In the genomic region with DNA sequence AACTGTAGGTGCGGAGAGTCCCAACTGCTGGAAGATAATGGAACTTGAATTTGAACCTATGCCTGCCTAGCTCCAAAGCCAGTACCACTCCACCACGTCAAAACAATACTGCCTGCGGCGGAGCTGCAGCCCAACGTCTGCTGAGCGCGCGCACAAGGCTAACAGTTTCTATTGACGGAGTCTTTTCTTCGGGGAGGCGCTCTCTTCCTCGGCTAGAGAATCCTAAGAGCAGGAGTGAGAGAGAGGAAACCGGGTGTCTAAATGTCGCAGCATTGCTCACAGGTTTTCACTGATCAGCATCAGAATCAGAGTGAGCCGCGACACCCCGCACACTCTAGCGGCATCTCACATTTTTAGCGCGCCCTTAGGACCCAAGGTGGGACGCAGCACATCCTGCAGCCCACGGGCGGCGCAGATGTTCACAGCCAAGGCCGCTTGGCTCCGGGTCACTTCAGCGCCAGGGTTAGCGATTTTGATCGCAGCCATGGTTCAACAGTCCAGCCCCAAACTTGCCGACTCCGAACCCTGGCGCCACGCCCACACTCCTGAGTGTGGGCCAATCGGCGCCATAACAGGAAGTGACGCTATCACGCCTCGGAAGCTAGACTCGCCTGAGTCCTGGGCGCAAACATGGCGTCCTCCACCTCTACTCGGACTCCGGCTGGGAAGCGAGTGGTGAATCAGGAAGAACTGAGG, we compare ENCODE assay signal across 8 mouse cellular contexts. TPM values are rescaled to one million over a fixed set of nuclear protein-coding genes. Genes with fewer than 3 reads are reported as not detected.
A peak's percentile ranks its signal among the peaks of the same experiment; 100 is the strongest.
DNase-seq lines count a peak whose midpoint lies in the region; ATAC-seq lines count a peak whose summit lies in the region.

A gene (minus strand): TSS at position 580 of the 696 bp plus-strand sequence.
A gene (plus strand): TSS at position 604 of the 696 bp plus-strand sequence.

- DNase-seq in adrenal gland, postnatal 14 days, result peak; percentile 97
- peak; percentile 94 for DNase-seq in embryonic facial prominence, embryonic 10.5 days (ENCODE audit: low spot score)
- peak; percentile 90 to 93 for DNase-seq in gastrocnemius, postnatal 4 days (ENCODE audit: low spot score in 2 of 2)
- DNase-seq in left cerebral cortex, postnatal 25 days (ENCODE audit: low spot score in 2 of 2), result peak; percentile 94 to 95
- peak; percentile 96 for DNase-seq in mesoderm, embryonic 11.5 days (ENCODE audit: low read depth, low spot score)
- peak; percentile 92 for DNase-seq in right cerebral cortex, postnatal 25 days
- peak; percentile 92 for DNase-seq in yolk sac, embryonic 10.5 days (ENCODE audit: low spot score)

- under 1% methylated on average over 44 of the region's 44 CpGs for WGBS in embryonic facial prominence, embryonic 10.5 days
- under 1% methylated on average over 44 of the region's 44 CpGs for WGBS in intestine, embryonic 16.5 days

- peak; percentile 100 for ATAC-seq in intestine, embryonic 16.5 days

- peak within 1 kb of the TSS; percentile 96 for H3K4me3 ChIP-seq in embryonic facial prominence, embryonic 10.5 days
- peak within 1 kb of the TSS; percentile 87 for H3K4me3 ChIP-seq in intestine, embryonic 16.5 days (ENCODE audit: low read length)

- no peaks in the 10 kb centered on the region for H3K27me3 ChIP-seq in embryonic facial prominence, embryonic 10.5 days (replicated peaks; ENCODE audit: low read depth, poor library complexity, severe bottlenecking)
- H3K27me3 ChIP-seq in intestine, embryonic 16.5 days (replicated peaks; ENCODE audit: control insufficient read depth, insufficient read depth, low read length), result no peaks in the 10 kb centered on the region

- intact Hi-C loops in left cerebral cortex, postnatal 25 days (cut with DNase I), result loop anchor here (1.0 to 5.0 kb wide), 4 partner anchors 17 to 527 kb away; a partner anchor contains a TSS

- peak within 1 kb of the TSS; percentile 87 for H3K27ac ChIP-seq in embryonic facial prominence, embryonic 10.5 days (replicated peaks)
- peak within 1 kb of the TSS; percentile 89 for H3K27ac ChIP-seq in intestine, embryonic 16.5 days (ENCODE audit: low read length)

- H3K4me1 ChIP-seq in embryonic facial prominence, embryonic 10.5 days, result peaks cover 22% of the 10 kb centered on the region
- peaks cover 10% of the 10 kb centered on the region for H3K4me1 ChIP-seq in intestine, embryonic 16.5 days (ENCODE audit: control insufficient read depth, insufficient read depth, low read length)

- H3K9ac ChIP-seq in intestine, embryonic 16.5 days (ENCODE audit: low read depth, low read length), result peak within 1 kb of the TSS; percentile 88

- H3K36me3 ChIP-seq in embryonic facial prominence, embryonic 10.5 days (replicated peaks), result peaks cover 20% of the 10 kb centered on the region
- H3K36me3 ChIP-seq in intestine, embryonic 16.5 days (ENCODE audit: control insufficient read depth, insufficient read depth, low read length), result no peaks in the 10 kb centered on the region

- H3K4me2 ChIP-seq in intestine, embryonic 16.5 days (ENCODE audit: low read depth, low read length), result peak within 1 kb of the TSS; percentile 81

- no peaks in the 10 kb centered on the region for H3K9me3 ChIP-seq in embryonic facial prominence, embryonic 10.5 days
- H3K9me3 ChIP-seq in intestine, embryonic 16.5 days (ENCODE audit: control insufficient read depth, low read length), result no peaks in the 10 kb centered on the region

RNA-seq across cellular contexts. Expression of the first gene that starts in this region (rescaled TPM):
- 0.59 and 0.64 TPM in 2 replicates for total RNA-seq in adrenal gland, postnatal 14 days (2021)
- 0.19 and 0.47 TPM in 2 replicates for polyA plus RNA-seq in embryonic facial prominence, embryonic 10.5 days (2016; fragmentation: Nextera tagmentation; extraction: Ambion mirVana)
- under 1 TPM; 0.20 to 0.29 TPM for total RNA-seq in gastrocnemius, postnatal 4 days (2021)
- polyA plus RNA-seq in intestine, embryonic 16.5 days (2015; fragmentation: Nextera tagmentation; extraction: Ambion mirVana), result 0.34 and 0.49 TPM in 2 replicates
- total RNA-seq in left cerebral cortex, postnatal 25 days (2021), result under 1 TPM in 1 of 2 experiments, not detected in 1; 0.25 TPM

RNA-seq across cellular contexts. Expression of the second gene that starts in this region (rescaled TPM):
- 20.1 and 21.7 TPM in 2 replicates for total RNA-seq in adrenal gland, postnatal 14 days (2021)
- 38.8 and 39.5 TPM in 2 replicates for polyA plus RNA-seq in embryonic facial prominence, embryonic 10.5 days (2016; fragmentation: Nextera tagmentation; extraction: Ambion mirVana)
- 10 to 100 TPM; 15.7 to 18.4 TPM for total RNA-seq in gastrocnemius, postnatal 4 days (2021)
- polyA plus RNA-seq in intestine, embryonic 16.5 days (2015; fragmentation: Nextera tagmentation; extraction: Ambion mirVana), result 32.0 and 35.6 TPM in 2 replicates
- 10 to 100 TPM; 15.5 to 17.3 TPM for total RNA-seq in left cerebral cortex, postnatal 25 days (2021)

Comparison
In these comparisons a context has a peak if more than half of its experiments do, and no peak if none do; other contexts are left out.
1. Peak in every context shown above with its lines: DNase-seq, ATAC-seq, H3K4me3 ChIP-seq and H3K27ac ChIP-seq.